Mouse (Mus musculus): Measurements from ENCODE around the gene Psmd2. TPM values are rescaled to one million over a fixed set of nuclear protein-coding genes. Genes with fewer than 3 reads are reported as not detected.

Gene Psmd2
- 156 and 158 TPM in 2 replicates for total RNA-seq (2014; rRNA removed; ENCODE audit: low replicate concordance)
- 198 and 206 TPM in 2 replicates for polyA plus RNA-seq (2015; fragmentation: Nextera tagmentation; extraction: Ambion mirVana)

DNA sequence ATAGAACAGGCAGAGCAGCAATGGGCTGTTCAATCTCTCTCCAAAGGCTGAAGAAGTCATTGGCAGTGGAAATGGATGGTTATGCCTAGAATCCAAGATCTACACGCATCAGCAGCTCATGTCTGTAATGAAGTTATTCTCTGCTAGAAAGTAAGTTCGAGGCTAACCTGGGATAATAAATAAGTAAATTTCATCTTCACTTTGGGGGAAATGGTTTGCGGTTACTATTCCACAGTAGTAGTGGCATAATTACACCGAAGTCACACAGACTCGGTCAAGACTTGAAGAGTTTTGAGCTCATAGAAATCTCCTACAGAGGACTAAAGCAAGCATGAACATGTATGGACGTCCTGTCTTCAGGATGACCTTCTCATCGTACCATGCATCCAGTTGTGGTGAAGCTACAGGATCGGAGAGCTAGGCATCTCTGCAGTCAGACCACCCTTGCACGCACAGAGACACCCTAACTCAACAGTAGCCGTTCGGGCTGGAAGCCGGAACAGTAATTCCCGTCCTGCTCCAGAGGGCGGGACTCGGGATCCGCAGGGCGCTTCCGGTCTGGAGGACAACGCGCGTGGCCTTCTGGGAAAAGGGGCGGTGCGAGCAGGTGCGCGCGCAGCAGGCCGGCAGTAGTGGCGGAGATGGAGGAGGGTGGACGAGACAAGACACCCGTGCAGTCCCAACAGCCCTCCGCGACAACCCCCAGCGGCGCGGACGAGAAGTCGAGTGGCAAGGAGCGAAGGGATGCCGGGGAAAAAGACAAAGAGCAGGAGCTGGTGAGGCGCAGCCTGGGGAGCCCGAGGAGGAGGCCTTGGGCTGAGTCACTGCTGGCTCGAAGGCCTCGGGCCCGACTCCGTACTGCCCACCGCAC, at the start of gene Psmd2:
Gene Psmd2 (plus strand): TSS at position 577 of the 871 bp plus-strand sequence.
- Histone ChIP-seq H3K36me3 (replicated peaks; ENCODE audit: control insufficient read depth, insufficient read depth, low read length) (peaks cover 20% of the 10 kb centered on the region), H3K4me2 (ENCODE audit: low read depth, low read length) (peak within 1 kb of the TSS; percentile 63), H3K9ac (replicated peaks; ENCODE audit: low read depth, low read length) (peak within 1 kb of the TSS; percentile 80), H3K4me1 (ENCODE audit: control insufficient read depth, insufficient read depth) (peaks cover 15% of the 10 kb centered on the region), H3K4me3 (ENCODE audit: low read depth, low read length) (peak within 1 kb of the TSS; percentile 81), H3K27ac (ENCODE audit: low read depth) (peak within 1 kb of the TSS; percentile 67), H3K27me3 (ENCODE audit: control insufficient read depth, insufficient read depth, low read length) (no peaks in the 10 kb centered on the region), H3K9me3 (replicated peaks; ENCODE audit: control insufficient read depth, low read length) (no peaks in the 10 kb centered on the region)
- DNase-seq (ENCODE audit: low spot score), result peak; percentile 90
- no peak for TF ChIP-seq EP300 (IDR thresholded peaks at IDR 0.05; ENCODE audit: low read depth)
- peak; percentile 24; the same call in 1 of the 2 replicates for TF ChIP-seq CTCF (IDR thresholded peaks at IDR 0.05; ENCODE audit: low read depth)
- peak; percentile 97 for ATAC-seq (ENCODE audit: insufficient read depth, low read depth)
- 2% methylated on average over 45 of the region's 46 CpGs for WGBS

DNA sequence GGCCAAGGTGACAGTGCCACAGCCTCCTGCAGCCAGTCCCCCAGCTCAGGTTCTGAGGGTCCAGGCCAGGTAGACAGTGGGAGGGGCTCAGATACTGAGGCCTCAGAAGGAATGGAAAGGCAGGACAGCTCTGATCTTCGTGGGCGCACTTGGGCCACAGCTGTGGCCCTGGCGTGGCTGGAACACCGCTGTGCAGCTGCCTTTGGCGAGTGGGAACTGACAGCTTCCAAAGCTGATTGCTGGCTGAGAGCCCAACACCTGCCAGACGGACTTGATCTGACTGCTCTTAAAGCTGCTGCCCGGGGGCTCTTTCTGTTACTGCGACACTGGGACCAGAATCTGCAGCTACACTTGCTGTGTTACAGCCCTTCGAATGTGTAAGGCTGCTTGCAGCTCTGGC, 46.7 kb upstream of the Psmd2 start:
- Histone ChIP-seq H3K4me1 (ENCODE audit: control insufficient read depth, insufficient read depth) (peaks cover under 1% of the 10 kb centered on the region), H3K27ac (ENCODE audit: low read depth) (no peak overlapping the region), H3K36me3 (replicated peaks; ENCODE audit: control insufficient read depth, insufficient read depth, low read length) (peaks cover 30% of the 10 kb centered on the region), H3K4me2 (ENCODE audit: low read depth, low read length) (no peak overlapping the region), H3K9ac (replicated peaks; ENCODE audit: low read depth, low read length) (no peak overlapping the region), H3K9me3 (replicated peaks; ENCODE audit: control insufficient read depth, low read length) (no peaks in the 10 kb centered on the region), H3K27me3 (ENCODE audit: control insufficient read depth, insufficient read depth, low read length) (no peaks in the 10 kb centered on the region), H3K4me3 (ENCODE audit: low read depth, low read length) (no peak overlapping the region)
- TF ChIP-seq EP300 (IDR thresholded peaks at IDR 0.05; ENCODE audit: low read depth) (no peak), CTCF (IDR thresholded peaks at IDR 0.05; ENCODE audit: low read depth) (no peak)
- DNase-seq (ENCODE audit: low spot score) (no peak), ATAC-seq (ENCODE audit: insufficient read depth, low read depth) (no peak)
- 56% methylated on average over 9 of the region's 9 CpGs for WGBS

DNA sequence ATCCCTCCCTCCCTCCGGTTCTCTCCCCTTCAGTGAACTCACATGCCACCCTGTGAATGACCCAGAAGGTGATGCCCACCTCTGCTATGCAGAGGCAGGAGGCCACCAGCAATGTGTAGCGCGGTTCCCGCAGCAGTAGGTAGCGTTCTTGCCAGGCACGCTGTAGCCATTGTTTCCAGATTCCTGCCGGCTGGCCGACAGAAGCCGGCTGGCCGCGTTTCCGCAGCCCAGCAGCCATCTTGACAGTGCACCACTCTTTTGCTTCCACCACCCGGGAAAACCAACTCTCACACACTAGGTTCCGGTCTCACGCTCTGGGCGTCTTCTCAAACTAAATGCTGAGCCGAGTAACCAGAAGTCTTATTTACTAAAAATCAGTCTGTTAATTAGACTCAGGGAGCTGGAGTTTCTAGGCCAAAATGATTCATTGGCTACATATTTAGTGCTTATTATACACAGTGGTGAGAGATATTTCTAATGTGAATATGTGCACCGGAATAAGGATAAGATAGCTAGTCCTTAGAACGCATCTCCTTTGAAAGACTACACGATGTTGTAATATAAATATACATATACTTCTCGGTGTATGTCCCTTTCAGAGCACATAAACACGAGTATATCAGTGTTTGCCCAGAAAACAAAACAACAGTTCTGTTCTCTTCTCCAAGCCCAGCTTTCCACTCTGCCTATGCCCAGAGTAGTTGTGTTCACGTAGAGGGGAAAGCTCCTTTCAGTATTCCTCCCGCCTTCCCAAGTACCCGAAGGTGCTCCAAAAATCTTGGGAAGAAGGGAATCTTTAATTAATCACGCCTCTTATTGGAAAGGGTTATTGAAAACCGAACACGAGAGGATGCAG, 40.7 kb upstream of the Psmd2 start:
- peak; percentile 76 for DNase-seq (ENCODE audit: low spot score)
- peaks cover 21% of the 10 kb centered on the region for H3K36me3 ChIP-seq (replicated peaks; ENCODE audit: control insufficient read depth, insufficient read depth, low read length)
- ATAC-seq (ENCODE audit: insufficient read depth, low read depth), result peak; percentile 74
- no peaks in the 10 kb centered on the region for H3K9me3 ChIP-seq (replicated peaks; ENCODE audit: control insufficient read depth, low read length)
- H3K4me3 ChIP-seq (ENCODE audit: low read depth, low read length), result peak overlapping the region; percentile 82
- H3K27ac ChIP-seq (ENCODE audit: low read depth), result peak overlapping the region; percentile 79
- H3K4me1 ChIP-seq (ENCODE audit: control insufficient read depth, insufficient read depth), result peaks cover 13% of the 10 kb centered on the region
- H3K4me2 ChIP-seq (ENCODE audit: low read depth, low read length), result peak overlapping the region; percentile 96
- peak overlapping the region; percentile 82 for H3K9ac ChIP-seq (replicated peaks; ENCODE audit: low read depth, low read length)
- TF ChIP-seq EP300 (IDR thresholded peaks at IDR 0.05; ENCODE audit: low read depth) (peak; percentile 39; the same call in 1 of the 2 replicates), CTCF (IDR thresholded peaks at IDR 0.05; ENCODE audit: low read depth) (no peak)
- WGBS, result under 1% methylated on average over 28 of the region's 28 CpGs
- no peaks in the 10 kb centered on the region for H3K27me3 ChIP-seq (ENCODE audit: control insufficient read depth, insufficient read depth, low read length)

DNA sequence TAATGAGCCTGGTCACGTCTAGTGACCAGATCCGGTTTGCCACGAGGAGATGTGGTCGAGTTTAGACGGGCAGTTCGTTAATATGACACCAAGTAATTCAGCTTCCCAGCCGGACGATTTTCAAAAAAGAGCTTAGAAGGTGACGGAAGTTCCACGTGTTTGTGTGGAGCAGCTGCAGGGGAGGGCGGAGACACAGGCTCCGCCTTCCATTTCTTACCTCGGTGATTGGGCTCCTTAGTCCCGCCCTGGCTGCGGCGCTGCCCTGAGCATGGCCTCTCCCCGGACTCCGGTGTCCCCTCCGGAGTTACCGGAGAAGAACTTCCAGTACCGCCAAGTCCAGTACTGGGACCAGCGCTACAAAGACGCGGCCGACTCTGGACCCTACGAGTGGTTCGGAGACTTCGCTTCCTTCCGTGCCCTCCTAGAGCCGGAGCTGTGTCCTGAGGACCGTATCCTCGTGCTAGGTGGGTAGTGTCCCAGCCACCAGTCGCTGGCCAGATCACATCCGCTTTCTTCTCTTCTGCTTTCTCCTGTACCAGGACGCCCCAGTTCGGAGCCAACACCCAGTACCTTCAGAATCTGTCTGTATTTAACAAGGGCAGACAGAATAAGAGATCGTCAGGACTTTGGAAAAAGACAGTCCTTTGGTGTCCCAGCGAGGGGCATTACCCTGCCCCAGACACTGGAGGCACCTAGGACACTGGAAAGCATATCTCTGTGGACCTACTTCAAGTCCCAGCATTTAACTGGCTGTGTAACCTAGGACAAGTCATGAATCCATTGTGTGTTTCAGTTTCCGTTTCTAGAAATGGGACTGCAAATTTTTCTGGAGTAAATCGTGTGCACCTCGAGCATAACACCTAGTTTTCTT, 39.9 kb upstream of the Psmd2 start, which contains the start of the genes Eef1akmt4, Gm49333 and Alg3:
Gene Eef1akmt4 (plus strand): TSS at position 237 of the 871 bp plus-strand sequence.
Gene Gm49333 (plus strand): TSS at position 254 of the 871 bp plus-strand sequence.
Gene Alg3 (minus strand): TSS at position 379 of the 871 bp plus-strand sequence.
- Histone ChIP-seq H3K9ac (replicated peaks; ENCODE audit: low read depth, low read length) (peak within 1 kb of the TSS; percentile 82), H3K9me3 (replicated peaks; ENCODE audit: control insufficient read depth, low read length) (no peaks in the 10 kb centered on the region), H3K27ac (ENCODE audit: low read depth) (peak within 1 kb of the TSS; percentile 79), H3K36me3 (replicated peaks; ENCODE audit: control insufficient read depth, insufficient read depth, low read length) (peaks cover 13% of the 10 kb centered on the region; the same call in 1 of the 2 replicates), H3K4me1 (ENCODE audit: control insufficient read depth, insufficient read depth) (peaks cover 13% of the 10 kb centered on the region), H3K27me3 (ENCODE audit: control insufficient read depth, insufficient read depth, low read length) (no peaks in the 10 kb centered on the region), H3K4me3 (ENCODE audit: low read depth, low read length) (peak within 1 kb of the TSS; percentile 82), H3K4me2 (ENCODE audit: low read depth, low read length) (peak within 1 kb of the TSS; percentile 96)
- 2% methylated on average over 41 of the region's 41 CpGs for WGBS
- no peak for TF ChIP-seq EP300 (IDR thresholded peaks at IDR 0.05; ENCODE audit: low read depth)
- no peak for TF ChIP-seq CTCF (IDR thresholded peaks at IDR 0.05; ENCODE audit: low read depth)
- ATAC-seq (ENCODE audit: insufficient read depth, low read depth), result peak; percentile 96
- DNase-seq (ENCODE audit: low spot score), result peak; percentile 95

Data from heart, postnatal 0 days (tissue).